Mouse (Mus musculus): ENCODE results near the gene Ing1. TPM values are rescaled to one million over a fixed set of nuclear protein-coding genes. Genes with fewer than 3 reads are reported as not detected.
"Not testable (repeated sequence)": the region's sequence is repeated elsewhere in the genome, so short reads cannot be mapped to it uniquely, and the experiment has no call there.

The Ing1 gene
- polyA plus RNA-seq, 1 experiment: 17.2 TPM

GRCm38 (mm10) chr8:11539049-11539448 lies 16.3 kb upstream of the Ing1 start:
- Histone ChIP-seq H3K4me3 (ENCODE audit: insufficient read depth, low read depth, low read length) (no peak overlapping the region), H3K27ac (replicated peaks; ENCODE audit: low read depth, low read length) (no peak overlapping the region), H3K4me1 (ENCODE audit: control insufficient read depth, insufficient read depth, insufficient read length, low read length) (peaks cover 4% of the 10 kb centered on the region; the same call in 1 of the 2 replicates)

GRCm38 (mm10) chr8:11540182-11540581 lies 15.2 kb upstream of the Ing1 start:
- H3K4me1 ChIP-seq (ENCODE audit: control insufficient read depth, insufficient read depth, insufficient read length, low read length): peaks cover 4% of the 10 kb centered on the region; the same call in 1 of the 2 replicates
- no peak overlapping the region for H3K4me3 ChIP-seq (ENCODE audit: insufficient read depth, low read depth, low read length)

DNA sequence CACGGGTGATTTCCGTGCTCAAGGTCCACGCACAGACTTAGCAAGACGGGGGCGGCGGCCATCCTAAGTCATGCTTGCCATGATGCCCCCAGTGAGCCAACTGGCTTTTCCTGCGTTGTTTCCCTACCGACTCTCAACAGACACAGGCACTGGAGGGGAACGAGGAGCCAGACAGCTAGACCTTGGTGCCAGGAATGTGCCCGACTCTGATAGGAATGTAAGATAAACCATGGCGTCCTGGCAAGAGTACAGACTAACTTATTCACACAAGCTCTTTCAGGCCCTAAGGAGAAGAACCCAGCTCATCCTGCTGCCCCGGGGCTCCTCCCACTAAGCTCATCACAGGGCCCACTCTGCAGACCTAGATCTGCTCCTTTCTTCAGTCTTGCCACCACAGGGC lies 13.3 kb upstream of the Ing1 start:
- H3K4me1 ChIP-seq (ENCODE audit: control insufficient read depth, insufficient read depth, insufficient read length, low read length): peaks cover 4% of the 10 kb centered on the region; the same call in 1 of the 2 replicates
- no peak overlapping the region for H3K27ac ChIP-seq (replicated peaks; ENCODE audit: low read depth, low read length)
- H3K4me3 ChIP-seq (ENCODE audit: insufficient read depth, low read depth, low read length): no peak overlapping the region

More at GRCm38 (mm10) chr8:11540182-11540581, 15.2 kb upstream of the Ing1 start:
- H3K27ac ChIP-seq (replicated peaks; ENCODE audit: low read depth, low read length): no peak overlapping the region

DNA sequence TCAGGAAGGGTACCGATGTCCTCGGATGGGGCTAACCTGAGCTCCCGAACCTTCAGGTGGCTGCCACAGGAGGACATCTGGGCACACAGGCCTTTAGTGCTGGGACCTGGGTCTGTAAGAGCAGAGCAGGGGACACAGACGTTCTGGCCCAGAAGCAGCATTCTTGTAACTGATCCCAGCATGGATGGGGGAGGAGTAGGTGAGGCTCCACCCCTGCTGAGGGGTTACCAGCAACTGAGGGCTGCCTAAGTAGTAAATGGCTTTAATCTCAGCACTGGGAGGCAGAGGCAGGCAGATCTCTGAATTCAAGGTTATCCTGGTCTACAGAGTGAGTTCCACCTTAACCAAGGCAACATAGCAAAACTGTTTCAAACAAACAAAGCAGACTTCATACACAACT lies 12.5 kb upstream of the Ing1 start:
- Histone ChIP-seq H3K27ac (replicated peaks; ENCODE audit: low read depth, low read length) (no peak overlapping the region), H3K4me1 (ENCODE audit: control insufficient read depth, insufficient read depth, insufficient read length, low read length) (peaks cover 4% of the 10 kb centered on the region; the same call in 1 of the 2 replicates), H3K4me3 (ENCODE audit: insufficient read depth, low read depth, low read length) (no peak overlapping the region)

DNA sequence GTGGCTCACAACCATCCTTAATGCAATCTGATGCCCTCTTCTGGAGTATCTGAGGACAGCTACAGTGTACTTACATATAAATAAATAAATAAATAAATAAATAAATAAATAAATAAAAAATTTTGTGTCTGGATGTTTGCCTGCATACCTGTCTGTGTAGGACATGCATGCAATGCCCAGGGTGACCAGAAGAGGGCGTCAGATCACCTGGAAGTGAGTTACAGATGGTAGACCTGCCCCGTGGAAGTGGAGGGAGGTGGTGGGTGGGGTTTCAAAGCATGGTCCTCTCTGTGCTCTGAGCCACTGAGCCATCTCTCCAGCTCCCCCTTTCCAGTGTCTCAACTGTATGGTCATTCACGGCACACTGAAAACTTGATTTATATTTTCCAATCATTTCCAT lies 11.0 kb upstream of the Ing1 start:
- no peak overlapping the region for H3K4me3 ChIP-seq (ENCODE audit: insufficient read depth, low read depth, low read length)
- H3K4me1 ChIP-seq (ENCODE audit: control insufficient read depth, insufficient read depth, insufficient read length, low read length): peaks cover 4% of the 10 kb centered on the region; the same call in 1 of the 2 replicates
- H3K27ac ChIP-seq (replicated peaks; ENCODE audit: low read depth, low read length): no peak overlapping the region

- no peak overlapping the region for H3K4me3 ChIP-seq (ENCODE audit: insufficient read depth, low read depth, low read length)
- H3K27ac ChIP-seq (replicated peaks; ENCODE audit: low read depth, low read length): no peak overlapping the region
- peaks cover 2% of the 10 kb centered on the region; the same call in 1 of the 2 replicates for H3K4me1 ChIP-seq (ENCODE audit: control insufficient read depth, insufficient read depth, insufficient read length, low read length)
Measured at GRCm38 (mm10) chr8:11547063-11547462, 8.3 kb upstream of the Ing1 start.

DNA sequence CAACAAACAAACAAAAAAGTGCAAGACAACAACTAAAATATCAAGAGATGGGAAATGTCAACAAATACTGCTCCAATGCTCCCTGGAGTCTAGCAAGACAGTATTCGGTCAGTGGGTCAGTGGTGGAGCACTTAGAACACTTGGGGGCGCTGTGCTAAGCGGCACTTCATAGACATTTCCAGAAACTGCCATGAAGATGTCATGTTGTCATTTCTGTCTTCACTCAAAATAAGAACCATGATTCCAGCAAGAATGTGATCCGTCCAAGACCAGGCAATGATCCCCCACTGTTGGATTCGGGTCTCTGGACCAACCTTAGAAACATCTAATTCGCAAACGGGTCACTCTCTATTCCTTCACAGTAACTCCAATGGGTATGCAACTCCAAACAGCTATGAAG lies 5.7 kb upstream of the Ing1 start:
- peak overlapping the region; percentile 86 for H3K4me3 ChIP-seq (ENCODE audit: insufficient read depth, low read depth, low read length)
- no peak overlapping the region for H3K27ac ChIP-seq (replicated peaks; ENCODE audit: low read depth, low read length)
- peaks cover 2% of the 10 kb centered on the region; the same call in 1 of the 2 replicates for H3K4me1 ChIP-seq (ENCODE audit: control insufficient read depth, insufficient read depth, insufficient read length, low read length)

DNA sequence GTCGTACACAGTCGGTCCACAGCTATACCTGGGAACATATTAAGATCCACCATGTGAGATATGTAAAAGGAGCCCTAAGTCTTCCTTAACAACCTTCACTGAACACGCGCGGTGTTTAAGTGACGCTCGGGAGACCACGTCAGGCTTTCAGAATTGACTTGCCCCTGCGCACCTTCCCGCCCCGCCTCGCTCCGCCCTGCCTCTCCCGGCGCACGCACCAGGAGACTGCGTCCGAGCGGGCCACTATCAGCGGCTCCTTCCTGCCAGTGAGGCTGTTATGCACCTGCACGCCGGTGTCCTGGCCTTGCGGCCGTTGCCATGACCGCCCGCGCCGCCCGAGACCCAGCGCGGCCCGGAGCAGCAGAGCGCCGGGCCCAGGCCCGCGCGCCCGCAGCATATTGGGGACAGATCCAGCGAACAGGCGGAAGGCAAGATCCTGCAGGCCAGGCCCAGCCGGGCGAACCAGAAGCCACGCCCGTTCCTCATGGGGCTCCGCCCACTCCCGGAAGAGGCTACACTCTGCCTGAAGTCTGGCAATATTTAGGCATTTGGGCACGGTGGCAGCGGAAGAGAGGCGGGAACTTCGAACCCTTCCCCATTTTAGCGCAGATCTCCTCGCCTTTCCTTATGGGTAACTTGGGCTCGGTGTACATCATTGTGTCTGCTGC lies 5.0 kb upstream of the Ing1 start, which contains the start of gene Cars2:
TSS of gene Cars2 (minus strand) at position 503 of the 668 bp plus-strand sequence.
- H3K27ac ChIP-seq (replicated peaks; ENCODE audit: low read depth, low read length): peak within 1 kb of the TSS; percentile 33
- peaks cover 2% of the 10 kb centered on the region; the same call in 1 of the 2 replicates for H3K4me1 ChIP-seq (ENCODE audit: control insufficient read depth, insufficient read depth, insufficient read length, low read length)
- peak within 1 kb of the TSS; percentile 86 for H3K4me3 ChIP-seq (ENCODE audit: insufficient read depth, low read depth, low read length)

DNA sequence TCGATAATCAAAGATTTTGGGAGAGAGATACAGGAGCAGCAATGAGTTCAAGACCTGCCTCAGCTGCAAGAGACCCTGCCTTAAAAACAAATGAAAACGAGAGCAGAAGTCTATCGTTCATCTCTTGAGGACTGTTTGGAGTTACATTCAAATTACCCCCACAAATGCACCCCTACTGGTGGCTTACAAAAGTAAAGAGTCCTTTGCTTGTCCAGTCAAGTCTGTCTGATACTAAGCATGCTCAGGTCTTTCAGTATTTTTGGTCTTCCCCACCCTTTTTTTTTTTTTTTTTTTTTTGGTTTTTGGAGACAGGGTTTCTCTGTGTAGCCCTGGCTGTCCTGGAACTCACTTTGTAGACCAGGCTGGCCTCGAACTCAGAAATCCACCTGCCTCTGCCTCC lies 3.9 kb upstream of the Ing1 start:
- not testable (repeated sequence) for H3K27ac ChIP-seq (replicated peaks; ENCODE audit: low read depth, low read length); H3K4me3 ChIP-seq (ENCODE audit: insufficient read depth, low read depth, low read length); H3K4me1 ChIP-seq (ENCODE audit: control insufficient read depth, insufficient read depth, insufficient read length, low read length)

DNA sequence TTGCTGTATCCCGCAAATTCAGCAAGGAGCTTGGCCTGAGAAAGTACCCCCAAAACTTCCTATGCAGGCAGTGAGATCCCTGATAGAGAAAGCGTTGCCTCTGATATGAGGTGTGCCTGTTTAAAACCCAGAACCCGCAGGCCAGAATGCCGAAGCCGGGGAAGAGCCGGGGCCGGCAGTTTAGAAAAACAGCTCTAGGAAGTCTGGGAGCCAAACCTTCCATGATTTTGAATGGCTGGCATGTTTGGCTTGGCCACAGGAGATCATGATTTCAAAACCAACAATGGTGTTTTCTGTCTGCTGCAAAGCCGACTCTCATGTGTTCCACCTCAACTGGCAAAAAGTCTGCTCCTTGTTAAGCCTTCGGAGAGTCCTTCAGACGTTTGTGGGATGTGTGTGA lies 3.0 kb upstream of the Ing1 start:
- Histone ChIP-seq H3K4me3 (ENCODE audit: insufficient read depth, low read depth, low read length) (no peak overlapping the region), H3K4me1 (ENCODE audit: control insufficient read depth, insufficient read depth, insufficient read length, low read length) (peaks cover 2% of the 10 kb centered on the region; the same call in 1 of the 2 replicates), H3K27ac (replicated peaks; ENCODE audit: low read depth, low read length) (no peak overlapping the region)

DNA sequence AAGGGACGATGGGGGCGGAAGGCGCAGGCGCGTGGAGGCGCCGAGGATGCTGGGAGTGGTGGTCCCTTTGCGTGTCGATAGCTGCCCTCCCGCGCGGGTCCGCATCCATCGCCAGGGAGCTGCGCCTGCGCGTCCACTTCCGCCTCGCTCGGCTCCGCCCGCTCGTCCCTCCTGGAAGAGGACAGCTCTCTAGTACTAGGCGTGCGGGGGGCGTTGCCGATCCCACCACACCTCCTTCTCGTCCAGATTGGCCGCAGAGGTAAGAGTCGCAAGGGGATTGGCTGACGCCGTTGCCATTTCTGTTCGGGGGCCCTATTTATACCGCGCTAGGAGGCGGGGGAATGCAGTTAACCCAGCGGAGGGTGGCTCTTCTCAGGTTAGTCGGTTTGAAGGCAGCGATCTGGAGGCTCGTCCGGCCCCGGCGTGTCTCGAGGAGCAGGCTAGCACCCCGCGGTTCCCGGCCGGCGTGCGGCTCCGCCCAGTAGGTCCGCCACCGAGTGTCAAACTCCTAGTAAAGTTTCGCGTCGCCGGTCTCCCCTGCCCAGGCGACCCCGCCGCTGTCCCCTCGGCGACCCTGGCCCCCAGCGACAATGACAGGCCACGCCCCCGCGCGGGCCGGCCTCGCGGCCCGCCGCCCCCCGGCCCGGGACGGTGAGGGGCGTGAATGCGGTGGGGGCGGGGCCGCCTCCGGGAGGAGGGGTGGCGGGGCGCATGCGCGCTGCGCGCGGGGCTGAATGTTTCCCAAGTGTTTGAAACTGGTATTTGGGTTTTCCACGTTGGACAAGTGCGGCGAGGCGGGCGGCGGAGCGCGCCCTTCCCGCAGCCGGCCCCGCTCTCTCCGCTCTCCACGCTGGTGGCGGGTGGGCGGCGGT lies 585 bp downstream of the Ing1 start:
- no peaks in the 10 kb centered on the region for H3K4me1 ChIP-seq (ENCODE audit: control insufficient read depth, insufficient read depth, insufficient read length, low read length)
- peak overlapping the region; percentile 83 for H3K4me3 ChIP-seq (ENCODE audit: insufficient read depth, low read depth, low read length)
- peak overlapping the region; percentile 79 for H3K27ac ChIP-seq (replicated peaks; ENCODE audit: low read depth, low read length)

DNA sequence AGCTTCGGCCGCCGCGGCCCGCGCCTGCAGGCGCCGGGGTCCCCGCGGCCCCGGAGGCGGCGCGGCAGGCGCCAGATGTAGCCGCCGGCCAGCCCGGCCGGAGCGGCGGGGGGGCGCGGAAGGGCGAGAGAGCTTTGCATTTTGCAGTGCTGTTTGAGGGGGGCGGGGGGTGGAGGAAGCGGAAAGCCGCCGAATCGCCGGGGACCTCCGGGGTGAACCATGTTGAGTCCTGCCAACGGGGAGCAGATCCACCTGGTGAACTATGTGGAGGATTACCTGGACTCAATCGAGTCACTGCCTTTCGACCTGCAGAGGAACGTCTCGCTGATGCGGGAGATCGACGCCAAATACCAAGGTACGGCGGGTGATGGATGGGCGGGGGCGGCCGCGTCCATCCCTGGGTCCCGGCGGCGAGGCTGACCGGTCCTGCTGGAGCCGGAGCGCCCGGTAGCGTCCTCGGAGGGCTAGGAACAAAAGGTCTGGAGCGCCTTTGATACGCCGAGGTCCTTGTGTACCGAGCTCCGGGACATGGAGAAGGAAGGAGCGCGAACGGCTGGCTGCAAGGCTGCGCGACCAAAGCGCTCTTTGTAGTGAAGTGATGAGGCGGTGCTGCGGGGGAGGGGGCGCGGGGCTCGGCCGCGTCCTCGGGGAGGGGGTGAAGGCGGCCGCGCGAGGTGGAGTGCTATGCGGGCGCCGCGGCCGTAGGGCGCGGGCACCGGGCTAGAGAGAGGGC lies 1.5 kb downstream of the Ing1 start:
- no peaks in the 10 kb centered on the region for H3K4me1 ChIP-seq (ENCODE audit: control insufficient read depth, insufficient read depth, insufficient read length, low read length)

DNA sequence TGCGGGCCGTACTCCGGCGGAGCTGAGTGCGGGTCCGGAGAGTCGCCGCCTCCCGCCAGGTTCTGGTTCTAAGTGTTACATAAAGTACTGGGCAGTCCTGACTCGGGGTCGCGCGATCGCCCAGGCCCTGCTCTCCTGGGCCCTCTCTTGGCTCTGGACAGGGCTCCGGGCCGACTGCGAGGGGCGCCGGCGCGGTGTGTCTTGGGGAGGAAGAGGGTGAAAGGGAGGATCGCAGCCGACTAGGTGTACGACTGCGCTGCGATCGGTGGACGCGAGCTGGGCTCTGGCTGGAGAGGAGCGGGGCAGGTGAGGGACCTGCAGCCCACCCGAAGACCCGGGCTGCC lies 2.0 kb downstream of the Ing1 start:
- Histone ChIP-seq H3K4me3 (ENCODE audit: insufficient read depth, low read depth, low read length) (peak overlapping the region; percentile 83), H3K4me1 (ENCODE audit: control insufficient read depth, insufficient read depth, insufficient read length, low read length) (no peaks in the 10 kb centered on the region), H3K27ac (replicated peaks; ENCODE audit: low read depth, low read length) (peak overlapping the region; percentile 45)

More for the DNA sequence above, 1.5 kb downstream of the Ing1 start:
- peak overlapping the region; percentile 83 for H3K4me3 ChIP-seq (ENCODE audit: insufficient read depth, low read depth, low read length)
- peak overlapping the region; percentile 45; the same call in 1 of the 2 replicates for H3K27ac ChIP-seq (replicated peaks; ENCODE audit: low read depth, low read length)

DNA sequence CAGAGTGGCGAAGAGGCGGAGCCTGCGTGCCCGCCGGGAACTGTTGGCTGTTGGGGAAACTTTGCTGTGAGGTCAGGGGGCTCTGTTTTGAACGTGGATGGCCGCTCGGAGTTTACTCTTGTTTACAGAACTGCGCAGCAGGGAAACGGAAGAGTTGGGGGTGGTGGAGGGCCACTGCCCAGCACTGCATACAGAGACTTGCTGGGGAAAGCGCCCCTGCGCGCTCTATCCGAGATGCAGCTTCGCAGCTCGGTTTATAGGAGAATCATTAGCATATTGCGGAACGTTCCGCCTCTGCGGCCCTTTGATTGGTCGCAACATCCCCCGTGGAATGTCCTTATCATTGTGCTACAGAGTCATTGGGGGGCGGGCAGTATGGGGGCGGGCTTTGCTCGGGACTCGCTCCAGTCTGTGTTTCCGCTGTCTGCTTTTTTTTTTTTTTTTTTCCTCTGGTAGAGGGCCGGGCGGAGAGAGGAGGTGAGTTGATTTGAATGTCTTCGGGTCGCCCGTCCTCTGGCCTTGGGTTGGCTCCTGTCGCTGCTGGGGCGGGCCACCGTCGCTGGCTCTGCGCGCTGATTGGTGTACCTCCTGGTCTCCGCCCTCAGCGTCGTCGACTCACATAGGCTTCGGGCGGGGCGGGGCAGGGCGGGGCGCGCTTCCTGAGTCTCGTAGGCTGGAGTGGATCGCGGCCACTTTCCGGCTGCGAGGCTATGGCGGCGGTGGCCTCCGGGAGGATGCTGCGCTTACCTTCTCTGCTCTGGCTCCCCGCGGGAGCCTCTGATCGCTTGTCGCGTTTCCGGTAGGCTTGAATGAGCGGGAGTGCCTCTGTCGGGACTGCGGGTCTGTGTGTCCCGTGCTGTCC lies 2.6 kb downstream of the Ing1 start:
- Histone ChIP-seq H3K4me1 (ENCODE audit: control insufficient read depth, insufficient read depth, insufficient read length, low read length) (no peaks in the 10 kb centered on the region), H3K4me3 (ENCODE audit: insufficient read depth, low read depth, low read length) (peak overlapping the region; percentile 83)

More for the DNA sequence above, 2.6 kb downstream of the Ing1 start:
- peak overlapping the region; percentile 83 for H3K27ac ChIP-seq (replicated peaks; ENCODE audit: low read depth, low read length)

Measured in brown adipose tissue, adult 24 weeks (tissue).